Mouse (Mus musculus): ENCODE results near the gene Slc35g2. TPM values are rescaled to one million over a fixed set of nuclear protein-coding genes. Genes with fewer than 3 reads are reported as not detected.

The Slc35g2 gene
- polyA plus RNA-seq, 1 experiment from 2014 or later: 3.2 TPM

DNA sequence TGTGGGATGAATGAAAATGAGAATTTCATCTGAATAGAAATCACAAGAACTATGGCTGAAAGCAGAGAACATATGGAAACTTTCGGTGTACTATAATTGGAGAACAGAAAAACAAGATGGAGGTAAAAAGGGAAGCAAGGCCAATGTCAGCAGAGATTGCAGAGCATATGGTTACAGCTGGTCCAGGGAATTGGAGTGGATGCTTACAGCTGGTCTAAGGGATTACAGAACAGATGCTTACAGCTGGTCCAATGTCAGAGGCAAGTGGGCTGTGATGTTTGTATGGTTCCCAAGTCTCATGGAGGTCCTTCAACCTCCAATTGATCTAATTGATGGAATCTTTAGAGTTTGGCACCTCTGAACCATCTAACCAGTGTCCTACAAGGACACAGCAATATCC, 31.2 kb upstream of the Slc35g2 start:
- ATAC-seq: no peak
- no peak for TF ChIP-seq CTCF (IDR thresholded peaks at IDR 0.05; ENCODE audit: low read depth)
- WGBS: 89% methylated on average over 1 of the region's 1 CpGs

DNA sequence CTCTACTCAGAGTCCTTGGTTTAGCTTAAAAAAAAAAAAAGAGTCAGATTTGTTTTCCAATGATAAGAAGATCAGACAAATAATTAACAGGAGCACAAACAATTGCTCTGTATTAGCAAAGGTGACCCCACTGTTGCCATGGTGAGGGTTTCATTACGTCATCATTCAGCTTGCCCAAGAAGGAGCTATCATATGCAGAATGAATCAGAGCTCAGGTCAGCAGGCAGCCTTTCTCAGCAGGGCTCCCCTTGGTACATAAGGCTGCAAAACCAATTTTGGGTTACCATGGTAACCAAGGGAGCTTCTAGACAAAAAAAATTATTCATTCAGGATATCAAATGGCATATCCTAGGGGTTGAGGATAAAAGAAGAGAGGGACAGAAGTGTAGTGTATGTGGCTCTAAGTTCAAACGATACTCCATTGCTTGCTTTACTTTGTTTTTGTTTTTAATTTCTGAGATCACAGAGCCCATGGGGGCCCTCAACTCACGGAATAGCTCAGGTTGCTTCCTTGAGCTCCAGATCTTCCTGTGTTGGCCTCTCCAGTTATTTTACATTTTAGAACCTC, 29.0 kb upstream of the Slc35g2 start:
- WGBS: 58% methylated on average over 3 of the region's 3 CpGs
- no peak for ATAC-seq

More for the DNA sequence above, 31.2 kb upstream of the Slc35g2 start:
- H3K9ac ChIP-seq (ENCODE audit: low read depth, low read length): no peak overlapping the region
- no peaks in the 10 kb centered on the region for H3K36me3 ChIP-seq (ENCODE audit: control insufficient read depth, insufficient read depth)
- H3K4me2 ChIP-seq (replicated peaks; ENCODE audit: low read depth): no peak overlapping the region
- H3K27ac ChIP-seq (ENCODE audit: low read depth, low read length): no peak overlapping the region
- H3K4me3 ChIP-seq (ENCODE audit: low read depth, low read length): no peak overlapping the region
- H3K9me3 ChIP-seq (ENCODE audit: control insufficient read depth): no peaks in the 10 kb centered on the region
- no peaks in the 10 kb centered on the region for H3K4me1 ChIP-seq (replicated peaks; ENCODE audit: control insufficient read depth, insufficient read depth, low read length)
- no peaks in the 10 kb centered on the region for H3K27me3 ChIP-seq (replicated peaks; ENCODE audit: control insufficient read depth, insufficient read depth, low read length)

DNA sequence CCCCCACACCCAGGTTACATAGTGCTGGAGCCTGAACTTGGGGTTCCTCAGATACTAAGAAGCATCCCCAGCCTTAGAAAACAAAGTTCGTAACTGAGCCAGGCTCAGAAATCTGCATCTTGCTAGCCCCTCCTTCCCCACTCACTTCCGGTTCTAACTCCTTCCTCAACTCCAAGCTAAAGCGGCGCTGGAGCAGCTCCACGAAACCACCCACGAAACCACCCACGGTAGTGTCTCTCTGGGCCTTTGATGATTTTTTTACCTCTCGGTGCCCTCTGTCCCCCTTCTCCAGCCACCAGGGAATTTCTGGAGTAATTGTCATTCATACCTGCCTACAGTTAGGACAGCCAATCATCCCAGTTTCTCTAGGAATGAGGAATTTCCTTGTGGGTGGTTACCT, 26.7 kb upstream of the Slc35g2 start, which contains the start of gene Stag1:
Stag1 (plus strand) TSS at position 253 of the 400 bp plus-strand sequence.
- Histone ChIP-seq H3K9ac (ENCODE audit: low read depth, low read length) (no peak within 1 kb of the TSS), H3K4me1 (replicated peaks; ENCODE audit: control insufficient read depth, insufficient read depth, low read length) (no peaks in the 10 kb centered on the region), H3K4me2 (replicated peaks; ENCODE audit: low read depth) (no peak within 1 kb of the TSS), H3K36me3 (ENCODE audit: control insufficient read depth, insufficient read depth) (no peaks in the 10 kb centered on the region), H3K4me3 (ENCODE audit: low read depth, low read length) (no peak within 1 kb of the TSS), H3K27ac (ENCODE audit: low read depth, low read length) (no peak within 1 kb of the TSS), H3K27me3 (replicated peaks; ENCODE audit: control insufficient read depth, insufficient read depth, low read length) (no peaks in the 10 kb centered on the region), H3K9me3 (ENCODE audit: control insufficient read depth) (no peaks in the 10 kb centered on the region)
- no peak for ATAC-seq
- no peak for TF ChIP-seq CTCF (IDR thresholded peaks at IDR 0.05; ENCODE audit: low read depth)
- 89% methylated on average over 8 of the region's 8 CpGs for WGBS

More for the DNA sequence above, 29.0 kb upstream of the Slc35g2 start:
- Histone ChIP-seq H3K36me3 (ENCODE audit: control insufficient read depth, insufficient read depth) (no peaks in the 10 kb centered on the region), H3K9ac (ENCODE audit: low read depth, low read length) (no peak overlapping the region), H3K27me3 (replicated peaks; ENCODE audit: control insufficient read depth, insufficient read depth, low read length) (no peaks in the 10 kb centered on the region), H3K4me2 (replicated peaks; ENCODE audit: low read depth) (no peak overlapping the region), H3K27ac (ENCODE audit: low read depth, low read length) (no peak overlapping the region), H3K9me3 (ENCODE audit: control insufficient read depth) (no peaks in the 10 kb centered on the region), H3K4me3 (ENCODE audit: low read depth, low read length) (no peak overlapping the region), H3K4me1 (replicated peaks; ENCODE audit: control insufficient read depth, insufficient read depth, low read length) (no peaks in the 10 kb centered on the region)
- no peak for TF ChIP-seq CTCF (IDR thresholded peaks at IDR 0.05; ENCODE audit: low read depth)

DNA sequence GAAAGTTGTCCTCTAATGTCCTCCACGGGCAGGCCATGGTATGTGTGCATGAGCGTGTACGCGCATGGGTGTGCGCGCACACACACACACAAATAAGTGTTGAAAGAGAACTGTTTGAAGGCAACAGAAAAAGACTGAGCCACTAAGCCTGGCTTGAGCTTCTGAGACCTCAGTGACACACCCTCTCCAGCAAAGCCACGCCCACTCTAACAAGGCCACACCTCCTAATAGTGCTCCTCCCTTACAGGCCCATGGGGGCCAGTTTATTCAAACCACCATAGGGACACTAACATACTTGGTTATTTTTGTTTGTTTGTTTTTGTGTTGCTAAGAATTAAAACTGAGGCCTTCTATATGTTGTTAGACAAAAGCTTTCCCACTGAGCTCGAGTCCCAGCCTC, 25.4 kb upstream of the Slc35g2 start:
- TF ChIP-seq CTCF (IDR thresholded peaks at IDR 0.05; ENCODE audit: low read depth): no peak
- H3K36me3 ChIP-seq (ENCODE audit: control insufficient read depth, insufficient read depth): no peaks in the 10 kb centered on the region
- no peaks in the 10 kb centered on the region for H3K9me3 ChIP-seq (ENCODE audit: control insufficient read depth)
- no peak for ATAC-seq
- WGBS: 88% methylated on average over 8 of the region's 8 CpGs
- H3K4me3 ChIP-seq (ENCODE audit: low read depth, low read length): no peak overlapping the region
- H3K27me3 ChIP-seq (replicated peaks; ENCODE audit: control insufficient read depth, insufficient read depth, low read length): no peaks in the 10 kb centered on the region
- no peak overlapping the region for H3K9ac ChIP-seq (ENCODE audit: low read depth, low read length)
- H3K27ac ChIP-seq (ENCODE audit: low read depth, low read length): no peak overlapping the region
- H3K4me2 ChIP-seq (replicated peaks; ENCODE audit: low read depth): no peak overlapping the region
- H3K4me1 ChIP-seq (replicated peaks; ENCODE audit: control insufficient read depth, insufficient read depth, low read length): no peaks in the 10 kb centered on the region

DNA sequence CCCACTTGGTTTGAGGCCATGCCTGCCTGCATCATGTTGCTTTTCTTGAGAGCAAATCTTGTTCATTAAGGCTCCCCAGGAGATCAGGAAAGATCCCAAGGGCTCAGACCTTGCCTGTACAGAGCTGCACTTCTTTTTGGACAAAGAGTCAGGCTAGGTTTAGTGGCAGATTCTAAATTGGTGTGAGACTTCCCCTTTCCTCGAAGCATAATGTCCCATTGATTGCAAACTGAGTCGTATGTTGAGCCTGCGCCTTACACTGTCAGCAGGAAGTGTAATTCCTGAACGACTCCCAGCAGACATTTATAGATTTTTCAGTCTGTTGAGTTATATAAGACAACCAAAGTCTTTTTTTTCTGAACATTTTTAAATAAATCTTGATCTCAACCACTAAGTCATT, 19.6 kb upstream of the Slc35g2 start:
- Histone ChIP-seq H3K9ac (ENCODE audit: low read depth, low read length) (no peak overlapping the region), H3K27me3 (replicated peaks; ENCODE audit: control insufficient read depth, insufficient read depth, low read length) (no peaks in the 10 kb centered on the region), H3K27ac (ENCODE audit: low read depth, low read length) (no peak overlapping the region), H3K36me3 (ENCODE audit: control insufficient read depth, insufficient read depth) (no peaks in the 10 kb centered on the region), H3K4me2 (replicated peaks; ENCODE audit: low read depth) (no peak overlapping the region), H3K9me3 (ENCODE audit: control insufficient read depth) (no peaks in the 10 kb centered on the region), H3K4me1 (replicated peaks; ENCODE audit: control insufficient read depth, insufficient read depth, low read length) (no peaks in the 10 kb centered on the region), H3K4me3 (ENCODE audit: low read depth, low read length) (no peak overlapping the region)
- no peak for ATAC-seq
- no peak for TF ChIP-seq CTCF (IDR thresholded peaks at IDR 0.05; ENCODE audit: low read depth)
- 55% methylated on average over 4 of the region's 4 CpGs for WGBS

DNA sequence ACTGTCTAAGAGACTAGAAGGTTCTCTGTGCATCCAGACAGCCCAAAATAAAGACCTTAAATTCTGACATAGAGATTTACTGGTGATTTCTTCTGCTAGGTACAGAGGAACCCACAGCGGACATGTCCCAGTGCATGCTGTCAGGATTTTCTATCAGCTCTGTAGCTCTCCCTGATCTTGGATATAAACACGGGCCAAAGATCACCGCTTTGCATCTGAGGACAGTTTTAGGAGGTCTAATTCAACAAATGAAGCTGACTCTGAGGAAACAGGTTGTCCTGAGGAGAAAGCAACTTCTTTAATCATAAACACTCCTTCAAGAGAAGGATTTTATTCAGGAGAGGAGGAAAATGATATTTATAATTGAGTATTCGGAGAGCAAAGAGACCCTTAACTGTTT, 13.1 kb upstream of the Slc35g2 start:
- no peaks in the 10 kb centered on the region for H3K36me3 ChIP-seq (ENCODE audit: control insufficient read depth, insufficient read depth)

More for the DNA sequence above, 13.1 kb upstream of the Slc35g2 start:
- no peak for TF ChIP-seq CTCF (IDR thresholded peaks at IDR 0.05; ENCODE audit: low read depth)
- Histone ChIP-seq H3K9me3 (ENCODE audit: control insufficient read depth) (no peaks in the 10 kb centered on the region), H3K27me3 (replicated peaks; ENCODE audit: control insufficient read depth, insufficient read depth, low read length) (no peaks in the 10 kb centered on the region), H3K4me2 (replicated peaks; ENCODE audit: low read depth) (peak overlapping the region; percentile 53), H3K27ac (ENCODE audit: low read depth, low read length) (no peak overlapping the region), H3K4me3 (ENCODE audit: low read depth, low read length) (0 out of 2 replicates have a peak overlapping the region, but pooled peaks have one; percentile 9), H3K9ac (ENCODE audit: low read depth, low read length) (no peak overlapping the region), H3K4me1 (replicated peaks; ENCODE audit: control insufficient read depth, insufficient read depth, low read length) (peaks cover 8% of the 10 kb centered on the region; the same call in 1 of the 2 replicates)
- WGBS: 41% methylated on average over 4 of the region's 4 CpGs
- no peak for ATAC-seq
